Mouse (Mus musculus) activated CD4-positive, CD25-positive, alpha-beta regulatory T cell (primary cell): ENCODE data around the gene Gnat3. TPM values are rescaled to one million over a fixed set of nuclear protein-coding genes. Genes with fewer than 3 reads are reported as not detected.

ENCODE experiments used
- polyA plus RNA-seq, 2 experiments: library from polyadenylated mRNA; unstranded; fragments of 100-300 nt; shearing (Covaris generic); gene quantifications; one replicate each; pipeline ENCODE4 v1.2.1; 2017

The Gnat3 gene
- polyA plus RNA-seq, result not detected

GRCm38 (mm10) chr5:17962249-17962648 lies at the start of gene Gnat3:
Gnat3 (plus strand) TSS chr5:17962549.

Other genes with a start within 250 kb of the Gnat3 start
- gene Cd36, start 73.7 kb upstream of the Gnat3 start, polyA plus RNA-seq, result under 1 TPM; 0.47 to 0.71 TPM